Mouse (Mus musculus): ENCODE data around the gene Gm3269.
"Not testable (repeated sequence)": the region's sequence is repeated elsewhere in the genome, so short reads cannot be mapped to it uniquely, and the experiment has no call there.

Gene Gm3269

DNA sequence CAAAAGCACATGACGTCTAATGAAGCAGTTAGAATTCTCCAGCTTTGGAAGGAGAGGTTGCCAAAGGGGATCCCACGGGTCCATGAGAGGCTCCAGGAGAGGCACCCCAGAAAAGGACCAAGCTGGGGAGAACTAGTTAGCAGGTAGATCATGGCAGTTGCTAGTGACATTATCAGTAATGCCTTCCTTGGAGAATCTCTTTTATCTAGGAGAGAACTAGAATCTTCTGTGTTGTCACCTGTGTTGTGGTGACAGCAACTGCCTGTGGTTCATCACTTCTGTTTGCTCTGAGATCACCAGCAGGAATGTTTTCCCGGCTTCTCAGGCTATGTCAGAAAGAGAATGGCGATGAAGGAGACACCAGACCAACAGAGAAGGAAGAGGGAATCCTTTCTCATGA, at the start of gene Gm3269:
Gm3269 (plus strand) TSS at position 301 of the 400 bp plus-strand sequence.
- not testable (repeated sequence) for DNase-seq (ENCODE audit: low read depth, low spot score)

DNA sequence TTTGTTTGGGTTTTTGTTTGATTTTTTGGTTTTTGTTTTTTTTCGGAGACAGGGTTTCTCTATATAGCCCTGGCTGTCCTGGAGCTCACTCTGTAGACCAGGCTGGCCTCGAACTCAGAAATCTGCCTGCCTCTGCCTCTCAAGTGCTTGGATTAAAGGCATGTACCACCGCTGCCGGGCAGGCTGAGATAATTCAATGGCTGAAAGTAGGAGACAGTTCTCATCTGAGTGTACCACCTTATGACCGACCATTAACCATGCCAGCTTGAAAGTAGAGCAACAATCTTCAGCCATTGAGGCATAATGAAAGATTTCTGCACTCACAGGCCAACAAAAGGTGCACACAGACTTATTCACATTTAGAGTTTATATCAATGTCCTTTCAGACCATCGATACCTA, 31.5 kb upstream of the Gm3269 start:
- DNase-seq (ENCODE audit: low read depth, low spot score) = not testable (repeated sequence)

DNA sequence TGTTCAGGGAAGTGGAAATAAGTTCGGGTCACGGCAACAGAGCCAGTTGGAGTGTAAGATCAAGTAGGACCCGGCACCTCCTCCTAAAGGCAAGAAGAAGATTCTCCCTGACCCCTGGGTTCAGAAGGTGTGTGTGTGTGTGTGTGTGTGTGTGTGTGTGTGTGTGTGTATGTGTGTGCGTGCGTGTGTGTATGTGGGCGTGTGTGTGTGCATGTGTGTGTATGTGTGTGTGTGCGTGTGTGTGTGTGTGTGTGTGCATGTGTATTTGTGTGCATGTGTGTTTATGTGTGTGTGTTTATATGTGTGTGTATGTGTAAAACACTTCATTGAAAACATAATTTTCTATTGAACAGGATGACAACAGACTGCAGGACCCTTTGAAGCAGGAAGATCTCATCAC, 16.0 kb upstream of the Gm3269 start:
- not testable (repeated sequence) for DNase-seq (ENCODE audit: low read depth, low spot score)

DNA sequence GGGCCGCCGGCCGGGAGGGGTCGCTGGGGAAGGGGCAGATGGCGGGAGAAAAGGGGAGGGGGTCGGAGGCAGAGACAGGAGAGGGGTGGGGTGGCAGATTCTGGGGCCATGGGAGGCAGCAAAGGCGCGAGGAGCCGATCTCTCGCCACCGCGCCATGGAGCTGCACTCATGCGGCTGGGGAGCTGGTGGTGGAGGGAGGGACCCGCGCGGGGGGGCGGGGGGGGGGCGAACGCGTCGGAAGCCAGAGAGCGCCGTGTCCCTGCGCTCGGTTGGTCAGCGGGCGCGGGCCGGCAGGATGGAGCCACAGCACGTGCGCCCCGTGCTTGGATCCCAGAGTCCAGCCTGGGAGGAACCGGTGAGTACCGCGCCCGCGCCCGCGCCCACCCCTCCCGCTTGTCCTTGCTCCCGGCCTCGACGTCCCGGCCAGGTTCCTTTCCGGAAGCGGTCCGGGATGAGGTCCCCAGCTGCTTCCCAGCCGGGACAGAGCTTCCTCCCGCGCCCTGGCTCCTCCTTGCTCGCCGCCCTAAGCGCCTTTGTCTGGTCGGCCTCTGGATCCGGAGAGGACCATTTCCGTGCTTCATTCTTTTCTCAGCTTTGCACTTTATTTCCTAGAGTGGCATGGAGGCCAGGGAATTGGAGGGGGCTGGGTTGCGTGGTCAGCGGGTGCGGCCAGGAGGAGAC, 17.5 kb downstream of the Gm3269 start, which contains the start of gene Gm3264:
Gm3264 (plus strand) TSS at position 278 of the 682 bp plus-strand sequence.
- DNase-seq (ENCODE audit: low read depth, low spot score) = not testable (repeated sequence)

DNA sequence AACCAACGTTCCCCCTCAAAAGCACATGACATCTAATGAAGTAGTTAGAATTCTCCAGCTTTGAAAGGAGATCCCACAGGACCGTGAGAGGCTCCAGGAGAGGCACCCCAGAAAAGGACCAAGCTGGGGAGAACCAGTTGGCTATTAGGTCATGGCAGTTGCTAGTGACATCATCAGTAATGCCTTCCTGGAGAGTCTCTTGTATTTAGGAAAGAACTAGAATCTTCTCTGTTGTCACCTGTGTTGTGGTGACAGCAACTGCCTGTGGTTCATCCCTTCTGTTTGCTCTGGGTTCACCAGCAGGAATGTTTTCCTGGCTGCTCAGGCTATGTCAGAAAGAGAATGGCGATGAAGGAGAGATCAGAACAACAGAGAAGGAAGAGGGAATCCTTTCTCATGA, 54.2 kb downstream of the Gm3269 start, which contains the start of gene Gm3278:
Gm3278 (plus strand) TSS at position 301 of the 400 bp plus-strand sequence.
- DNase-seq (ENCODE audit: low read depth, low spot score) = not testable (repeated sequence)

Data from WW6 (cell line).